In the genomic region with DNA sequence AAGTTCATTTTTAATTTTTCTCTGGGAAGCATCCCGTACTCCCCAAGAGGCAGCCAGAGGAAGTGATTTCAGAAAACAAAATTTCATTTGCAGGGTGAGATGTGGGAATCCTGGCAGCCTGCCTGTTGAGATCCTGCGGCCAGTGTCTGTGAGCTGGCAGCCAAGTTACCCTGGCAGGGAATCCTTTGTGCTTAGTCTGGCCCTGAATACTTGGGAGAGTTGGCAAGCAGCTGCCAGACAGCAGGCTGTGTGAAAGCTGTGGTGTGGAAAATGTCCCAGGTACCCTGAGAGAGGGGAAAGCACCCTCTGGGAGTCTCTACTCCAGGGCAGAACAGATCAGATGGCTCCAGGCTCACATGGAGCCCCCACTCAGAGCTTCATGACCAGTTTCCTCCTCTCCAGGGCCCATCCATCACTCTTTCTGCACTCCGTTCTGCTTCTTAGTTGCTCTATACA, we compare ENCODE assay signal across 9 mouse cellular contexts. TPM values are rescaled to one million over a fixed set of nuclear protein-coding genes. Genes with fewer than 3 reads are reported as not detected.
DNase-seq lines count a peak whose midpoint lies in the region; TF ChIP-seq lines count a peak whose summit lies in the region.
"Had no signal": no experiment of that assay in that cellular context is flagged by ENCODE, and none has a peak within 500 bp of the region (broad histone marks: within the 10 kb centered on the region; RNA-seq: fewer than 3 reads in every experiment).

No protein-coding gene starts in this region.

- peak; percentile 94 for DNase-seq in 3T3-L1 (ENCODE audit: low read depth, low spot score)
- peak; percentile 96 for DNase-seq in brain, embryonic 14.5 days (ENCODE audit: low read depth)
- DNase-seq in frontal cortex, postnatal 10 days (ENCODE audit: low spot score in 2 of 2): peak; percentile 72 to 75
- DNase-seq in heart, postnatal 4 days: peak; percentile 83
- peak; percentile 75 to 86 for DNase-seq in left cerebral cortex, adult 18-20 months (ENCODE audit: low spot score in 2 of 2)
- DNase-seq in urinary bladder, postnatal 14 days (ENCODE audit: low spot score): peak; percentile 68
- DNase-seq in thymus, postnatal 25 days: no peak

- TF ChIP-seq POLR2A in brain, embryonic 14.5 days (IDR thresholded peaks at IDR 0.05; ENCODE audit: borderline replicate concordance, extremely low read depth, insufficient read depth, insufficient read length, poor library complexity, severe bottlenecking): no peak
- no peak for TF ChIP-seq POLR2A in myocyte (IDR thresholded peaks at IDR 0.05; ENCODE audit: insufficient read length, low read depth)

- no peak overlapping the region for H3ac ChIP-seq in myocyte (ENCODE audit: control insufficient read depth, insufficient read length)

- H3K4me3 ChIP-seq in myocyte: no peak overlapping the region

- no peaks in the 10 kb centered on the region for H3K36me3 ChIP-seq in myocyte (ENCODE audit: control insufficient read depth, insufficient read depth)
- H3K36me3 ChIP-seq: G1E had no signal

- peak overlapping the region; percentile 2 for H3K4me2 ChIP-seq in myocyte (ENCODE audit: low read depth)

- peaks cover 16% of the 10 kb centered on the region for H3K27me3 ChIP-seq in myocyte (ENCODE audit: control insufficient read depth, insufficient read depth, insufficient read length)

- no peaks in the 10 kb centered on the region for H3K79me2 ChIP-seq in myocyte (ENCODE audit: control insufficient read depth, insufficient read depth)

- TF ChIP-seq CTCF in brain, embryonic 14.5 days (IDR thresholded peaks at IDR 0.05; ENCODE audit: borderline replicate concordance, extremely low read depth, insufficient read depth, insufficient read length): peak; percentile 8; the same call in 1 of the 2 replicates

TF ChIP-seq in myocyte, 11 proteins besides CTCF, POLR2A, EP300 and RAD21:
- no peak for TF ChIP-seq MYOD1 (IDR thresholded peaks at IDR 0.05; ENCODE audit: control insufficient read depth in 1 of 3, insufficient read length in 2 of 3, low read depth in 2 of 3)
- no peak for TF ChIP-seq MYOG (IDR thresholded peaks at IDR 0.05; ENCODE audit: control insufficient read depth in 1 of 3, insufficient read depth in 1 of 3, insufficient read length in 2 of 3, low read depth in 2 of 3)
- no peak for TF ChIP-seq MAX (IDR thresholded peaks at IDR 0.05; ENCODE audit: low read depth)
- TF ChIP-seq TCF3 (IDR thresholded peaks at IDR 0.05; ENCODE audit: insufficient read length, low read depth): no peak
- TF ChIP-seq REST (IDR thresholded peaks at IDR 0.05; ENCODE audit: insufficient read depth, insufficient read length): no peak
- no peak for TF ChIP-seq SRF (IDR thresholded peaks at IDR 0.05; ENCODE audit: control insufficient read depth, insufficient read length, low read depth)
- TF ChIP-seq POLR2AphosphoS2 (IDR thresholded peaks at IDR 0.05; ENCODE audit: insufficient read length, low read depth): no peak
- no peak for TF ChIP-seq USF1 (IDR thresholded peaks at IDR 0.05; ENCODE audit: low read depth)
- no peak for TF ChIP-seq TCF12 (IDR thresholded peaks at IDR 0.05; ENCODE audit: insufficient read depth, poor library complexity, severe bottlenecking)
- no peak for TF ChIP-seq CEBPB (IDR thresholded peaks at IDR 0.05; ENCODE audit: insufficient read depth, poor library complexity, severe bottlenecking)
- no peak for TF ChIP-seq E2F4 (IDR thresholded peaks at IDR 0.05; ENCODE audit: insufficient read depth)

RNA-seq across cellular contexts. Expression of a gene that starts 27.7 kb away (rescaled TPM):
- polyA plus RNA-seq in brain, embryonic 14.5 days (2012; rRNA removed): 49.2 and 59.8 TPM in 2 replicates
- 1 to 10 TPM; 6.3 to 7.6 TPM for total RNA-seq in heart, postnatal 4 days (2021)
- total RNA-seq in left cerebral cortex, adult 18-20 months (2021): 100 to 1,000 TPM; 145 to 155 TPM
- polyA plus RNA-seq in myocyte (2012; fragmentation: generic; extraction: Trizol): 0.04 TPM
- polyA plus RNA-seq: G1E had no signal

Comparison
In these comparisons a context has a peak if more than half of its experiments do, and no peak if none do; other contexts are left out.
1. RNA of a gene that starts 27.7 kb away (total RNA-seq): 145 to 155 TPM in left cerebral cortex, adult 18-20 months; 6.3 to 7.6 TPM in heart, postnatal 4 days; every median in the first group is over 10 times any median in the second.